Mouse (Mus musculus) midbrain, embryonic 11.5 days (tissue): ENCODE measurements around the gene Axin2. TPM values are rescaled to one million over a fixed set of nuclear protein-coding genes. Genes with fewer than 3 reads are reported as not detected.

Experiments used
- ATAC-seq: fragments of 200-750 bp; cut with Nextera tagmentation; 2 replicates; pipeline ENCODE4 v1.8.0; 2017; ENCODE audit warnings: moderate TSS enrichment, moderate library complexity; ENCODE audit not compliant: low FRiP score
- DNase-seq: peaks from one replicate; pipeline ENCODE4 v3.0.0; 2015; ENCODE audit warnings: low spot score; ENCODE audit errors: missing footprints
- H3K27ac ChIP-seq: fragments of 300-500 bp; sonication (generic); 2 replicates; pipeline ENCODE4 v1.5.1; 2014; ENCODE audit warnings: low read depth, low read length
- H3K27me3 ChIP-seq: fragments of 300-500 bp; sonication (generic); 2 replicates; pipeline ENCODE4 v1.6.1; 2014; ENCODE audit warnings: mild to moderate bottlenecking, low read length, moderate library complexity, mixed read lengths; ENCODE audit not compliant: control insufficient read depth, insufficient read depth
- H3K36me3 ChIP-seq: fragments of 300-500 bp; sonication (generic); 2 replicates; pipeline ENCODE4 v1.6.1; 2014; ENCODE audit warnings: mild to moderate bottlenecking, low read length, moderate library complexity, mixed read lengths; ENCODE audit not compliant: control insufficient read depth, insufficient read depth
- H3K4me1 ChIP-seq: fragments of 300-500 bp; sonication (generic); 2 replicates; pipeline ENCODE4 v1.6.1; 2014; ENCODE audit warnings: low read length; ENCODE audit not compliant: control insufficient read depth, insufficient read depth
- H3K4me2 ChIP-seq: fragments of 300-500 bp; sonication (generic); 2 replicates; pipeline ENCODE4 v1.6.1; 2014; ENCODE audit warnings: mild to moderate bottlenecking, moderate library complexity
- H3K4me3 ChIP-seq: fragments of 300-500 bp; sonication (generic); 2 replicates; pipeline ENCODE4 v1.5.1; 2014; ENCODE audit warnings: low read depth, low read length
- H3K9ac ChIP-seq: fragments of 300-500 bp; sonication (generic); 2 replicates; pipeline ENCODE4 v1.6.1; 2014; ENCODE audit warnings: low read length
- H3K9me3 ChIP-seq: fragments of 300-500 bp; sonication (generic); 2 replicates; pipeline ENCODE4 v1.6.1; 2016; ENCODE audit warnings: low read length; ENCODE audit not compliant: control insufficient read depth
- WGBS: fragments of 180-500 bp; shearing (Covaris S2); extraction: QIAGEN DNeasy Blood & Tissue Kit; methylation state at CpG from one replicate; pipeline ENCODE4 v1.1.7; 2014; 5-methylcytosine and 5-hydroxymethylcytosine counted together
- polyA plus RNA-seq: library from polyadenylated mRNA; unstranded; fragments of >200 nt; fragmentation: Nextera tagmentation; extraction: Ambion mirVana; gene quantifications from 2 replicates; pipeline ENCODE4 v1.2.1, GENCODE M21; 2014

Gene Axin2
- polyA plus RNA-seq, 1 experiment from 2014 or later, result 23.1 TPM

- ATAC-seq (no peak), DNase-seq (peak; percentile 93)
- Histone ChIP-seq H3K9me3 (no peaks in the 10 kb centered on the region), H3K36me3 (peaks cover under 1% of the 10 kb centered on the region; the same call in 1 of the 2 replicates), H3K27me3 (no peaks in the 10 kb centered on the region), H3K27ac (peak overlapping the region; percentile 100; the same call in 1 of the 2 replicates), H3K9ac (peak overlapping the region; percentile 97), H3K4me2 (peak overlapping the region; percentile 82), H3K4me3 (peak overlapping the region; percentile 93), H3K4me1 (peaks cover 61% of the 10 kb centered on the region)
- 10% methylated on average over 13 of the region's 13 CpGs for WGBS
Measured at GRCm38 (mm10) chr11:108923781-108924180, 3.6 kb downstream of the Axin2 start.

GRCm38 (mm10) chr11:108924346-108924745 is 4.2 kb downstream of the Axin2 start:
- 2% methylated on average over 5 of the region's 5 CpGs for WGBS
- peaks cover 63% of the 10 kb centered on the region for H3K4me1 ChIP-seq
- H3K4me3 ChIP-seq, result peak overlapping the region; percentile 93
- no peaks in the 10 kb centered on the region for H3K27me3 ChIP-seq
- H3K9ac ChIP-seq, result peak overlapping the region; percentile 97
- peak overlapping the region; percentile 82 for H3K4me2 ChIP-seq
- H3K9me3 ChIP-seq, result no peaks in the 10 kb centered on the region
- peaks cover 2% of the 10 kb centered on the region; the same call in 1 of the 2 replicates for H3K36me3 ChIP-seq
- ATAC-seq (no peak), DNase-seq (peak; percentile 91)
- H3K27ac ChIP-seq, result peak overlapping the region; percentile 32; the same call in 1 of the 2 replicates

- H3K9me3 ChIP-seq, result no peaks in the 10 kb centered on the region
- no peaks in the 10 kb centered on the region for H3K27me3 ChIP-seq
- H3K4me2 ChIP-seq, result peak overlapping the region; percentile 82
- DNase-seq, result peak; percentile 98
- ATAC-seq, result 0 out of 2 replicates have a peak, but pooled peaks have one; percentile 18
- WGBS, result 9% methylated on average over 6 of the region's 6 CpGs
- peaks cover 67% of the 10 kb centered on the region for H3K4me1 ChIP-seq
- peak overlapping the region; percentile 30; the same call in 1 of the 2 replicates for H3K27ac ChIP-seq
- peak overlapping the region; percentile 93 for H3K4me3 ChIP-seq
- H3K36me3 ChIP-seq, result peaks cover 2% of the 10 kb centered on the region; the same call in 1 of the 2 replicates
- peak overlapping the region; percentile 97 for H3K9ac ChIP-seq
Measured at GRCm38 (mm10) chr11:108925202-108925601, 5.1 kb downstream of the Axin2 start.

GRCm38 (mm10) chr11:108925826-108926225 is 5.7 kb downstream of the Axin2 start:
- DNase-seq (peak; percentile 91), ATAC-seq (no peak)
- peaks cover 74% of the 10 kb centered on the region for H3K4me1 ChIP-seq
- H3K4me2 ChIP-seq, result peak overlapping the region; percentile 82
- H3K27ac ChIP-seq, result peak overlapping the region; percentile 30; the same call in 1 of the 2 replicates
- H3K27me3 ChIP-seq, result no peaks in the 10 kb centered on the region
- peak overlapping the region; percentile 59 for H3K9ac ChIP-seq
- H3K36me3 ChIP-seq, result peaks cover 3% of the 10 kb centered on the region; the same call in 1 of the 2 replicates
- 59% methylated on average over 9 of the region's 9 CpGs for WGBS
- peak overlapping the region; percentile 93 for H3K4me3 ChIP-seq
- H3K9me3 ChIP-seq, result no peaks in the 10 kb centered on the region

- 41% methylated on average over 10 of the region's 10 CpGs for WGBS
- DNase-seq, result peak; percentile 90
- peak overlapping the region; percentile 60 for H3K9ac ChIP-seq
- H3K4me3 ChIP-seq, result peak overlapping the region; percentile 93
- H3K27ac ChIP-seq, result 0 out of 2 replicates have a peak overlapping the region, but pooled peaks have one; percentile 26
- peaks cover 78% of the 10 kb centered on the region for H3K4me1 ChIP-seq
- no peaks in the 10 kb centered on the region for H3K9me3 ChIP-seq
- H3K4me2 ChIP-seq, result peak overlapping the region; percentile 82
- H3K27me3 ChIP-seq, result no peaks in the 10 kb centered on the region
- peaks cover 10% of the 10 kb centered on the region; the same call in 1 of the 2 replicates for H3K36me3 ChIP-seq
- ATAC-seq, result no peak
Measured at GRCm38 (mm10) chr11:108926345-108927092, 6.4 kb downstream of the Axin2 start.

GRCm38 (mm10) chr11:108927093-108927444 is 6.9 kb downstream of the Axin2 start:
- DNase-seq, result peak; percentile 89
- WGBS, result 18% methylated on average over 13 of the region's 13 CpGs

GRCm38 (mm10) chr11:108928096-108928495 is 7.9 kb downstream of the Axin2 start:
- Histone ChIP-seq H3K4me1 (peaks cover 78% of the 10 kb centered on the region), H3K4me2 (peak overlapping the region; percentile 82), H3K4me3 (peak overlapping the region; percentile 93; the same call in 1 of the 2 replicates), H3K9ac (peak overlapping the region; percentile 60), H3K27me3 (no peaks in the 10 kb centered on the region), H3K27ac (peak overlapping the region; percentile 11; the same call in 1 of the 2 replicates), H3K9me3 (no peaks in the 10 kb centered on the region; the same call in 1 of the 2 replicates), H3K36me3 (peaks cover 26% of the 10 kb centered on the region)
- DNase-seq (peak; percentile 89), ATAC-seq (no peak)
- WGBS, result 14% methylated on average over 8 of the region's 8 CpGs

More at GRCm38 (mm10) chr11:108927093-108927444, 6.9 kb downstream of the Axin2 start:
- no peak for ATAC-seq
- peak overlapping the region; percentile 60 for H3K9ac ChIP-seq
- peaks cover 15% of the 10 kb centered on the region for H3K36me3 ChIP-seq
- peak overlapping the region; percentile 93 for H3K4me3 ChIP-seq
- H3K9me3 ChIP-seq, result no peaks in the 10 kb centered on the region
- peak overlapping the region; percentile 82 for H3K4me2 ChIP-seq
- no peaks in the 10 kb centered on the region for H3K27me3 ChIP-seq
- H3K4me1 ChIP-seq, result peaks cover 78% of the 10 kb centered on the region
- H3K27ac ChIP-seq, result peak overlapping the region; percentile 44; the same call in 1 of the 2 replicates

- H3K36me3 ChIP-seq, result peaks cover 26% of the 10 kb centered on the region
- H3K9ac ChIP-seq, result peak overlapping the region; percentile 60
- 4% methylated on average over 7 of the region's 7 CpGs for WGBS
- H3K4me1 ChIP-seq, result peaks cover 71% of the 10 kb centered on the region
- H3K27ac ChIP-seq, result peak overlapping the region; percentile 35; the same call in 1 of the 2 replicates
- peak overlapping the region; percentile 82 for H3K4me2 ChIP-seq
- ATAC-seq (0 out of 2 replicates have a peak, but pooled peaks have one; percentile 16), DNase-seq (peak; percentile 93)
- H3K4me3 ChIP-seq, result peak overlapping the region; percentile 93
- no peaks in the 10 kb centered on the region for H3K27me3 ChIP-seq
- H3K9me3 ChIP-seq, result no peaks in the 10 kb centered on the region; the same call in 1 of the 2 replicates
Measured at GRCm38 (mm10) chr11:108928752-108929151, 8.6 kb downstream of the Axin2 start.

GRCm38 (mm10) chr11:108929176-108929575 is 9.0 kb downstream of the Axin2 start:
- Histone ChIP-seq H3K4me2 (peak overlapping the region; percentile 82), H3K36me3 (peaks cover 26% of the 10 kb centered on the region), H3K27ac (peak overlapping the region; percentile 35; the same call in 1 of the 2 replicates), H3K27me3 (no peaks in the 10 kb centered on the region), H3K9me3 (no peaks in the 10 kb centered on the region; the same call in 1 of the 2 replicates), H3K9ac (peak overlapping the region; percentile 60), H3K4me1 (peaks cover 72% of the 10 kb centered on the region), H3K4me3 (peak overlapping the region; percentile 93; the same call in 1 of the 2 replicates)
- 33% methylated on average over 4 of the region's 4 CpGs for WGBS
- DNase-seq, result no peak
- ATAC-seq, result no peak
